Mouse (Mus musculus) liver, embryonic 15.5 days (tissue): Measurements from ENCODE around the gene Aqp2. TPM values are rescaled to one million over a fixed set of nuclear protein-coding genes. Genes with fewer than 3 reads are reported as not detected.
A peak's percentile ranks its signal among the peaks of the same experiment; 100 is the strongest.

Experiments used
- ATAC-seq: fragments of 200-750 bp; cut with Nextera tagmentation; 2 replicates; pipeline ENCODE4 v1.8.0; 2017; ENCODE audit warnings: moderate number of reproducible peaks, mild to moderate bottlenecking, moderate library complexity; ENCODE audit not compliant: insufficient read depth
- H3K27ac ChIP-seq: fragments of 300-500 bp; sonication (generic); replicated peaks from 2 replicates; pipeline ENCODE4 v1.5.1; 2015; ENCODE audit warnings: mild to moderate bottlenecking, inconsistent platforms
- H3K27me3 ChIP-seq: fragments of 300-500 bp; sonication (generic); 2 replicates; pipeline ENCODE4 v1.6.1; 2015; ENCODE audit warnings: mild to moderate bottlenecking, inconsistent platforms
- H3K36me3 ChIP-seq: fragments of 300-500 bp; sonication (generic); replicated peaks from 2 replicates; pipeline ENCODE4 v1.6.1; 2015; ENCODE audit warnings: moderate library complexity, mild to moderate bottlenecking, inconsistent platforms
- H3K4me1 ChIP-seq: fragments of 300-500 bp; sonication (generic); replicated peaks from 2 replicates; pipeline ENCODE4 v1.6.1; 2015; ENCODE audit warnings: inconsistent platforms
- H3K4me2 ChIP-seq: fragments of 300-500 bp; sonication (generic); 2 replicates; pipeline ENCODE4 v1.6.1; 2015; ENCODE audit warnings: moderate library complexity, mild to moderate bottlenecking, inconsistent platforms
- H3K4me3 ChIP-seq: fragments of 300-500 bp; sonication (generic); replicated peaks from 2 replicates; pipeline ENCODE4 v1.5.1; 2015; ENCODE audit warnings: mild to moderate bottlenecking, inconsistent platforms
- H3K9ac ChIP-seq: fragments of 300-500 bp; sonication (generic); 2 replicates; pipeline ENCODE4 v1.6.1; 2015; ENCODE audit warnings: moderate library complexity, mild to moderate bottlenecking, inconsistent platforms
- H3K9me3 ChIP-seq: fragments of 300-500 bp; sonication (generic); replicated peaks from 2 replicates; pipeline ENCODE4 v1.6.1; 2016; ENCODE audit warnings: inconsistent platforms
- WGBS: fragments of 180-500 bp; shearing (Covaris S2); methylation state at CpG from one replicate; pipeline ENCODE4 v1.1.7; 2015; ENCODE audit warnings: mixed read lengths; ENCODE audit not compliant: insufficient replicate concordance; 5-methylcytosine and 5-hydroxymethylcytosine counted together
- polyA plus RNA-seq: library from polyadenylated mRNA; unstranded; fragments of >200 nt; fragmentation: Nextera tagmentation; extraction: Ambion mirVana; gene quantifications from 2 replicates; pipeline ENCODE4 v1.2.1, GENCODE M21; 2015

Gene Aqp2
- polyA plus RNA-seq, 1 experiment from 2014 or later = not detected

DNA sequence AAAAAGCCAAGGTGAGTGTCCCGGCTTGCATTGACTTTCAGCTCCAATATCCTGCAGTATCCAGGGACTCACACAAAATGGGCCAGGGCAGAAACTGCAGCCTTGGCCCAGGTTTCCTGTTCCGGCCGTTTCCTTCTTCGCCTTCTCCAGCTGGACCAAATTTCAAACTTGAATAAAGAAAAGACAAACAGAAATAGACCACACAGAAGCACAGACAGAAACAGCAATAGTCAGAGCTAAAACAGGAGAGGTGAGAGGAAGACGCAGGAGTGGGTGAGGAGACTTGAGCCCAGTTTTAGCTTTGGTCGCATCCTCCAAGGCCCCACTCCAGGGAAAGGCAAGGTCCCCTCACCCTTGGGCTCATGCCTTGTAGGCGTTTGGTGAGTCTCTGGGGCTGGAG is 24.4 kb downstream of the Aqp2 start:
- no peak overlapping the region for H3K9ac ChIP-seq
- 60% methylated on average over 7 of the region's 7 CpGs for whole genome bisulfite sequencing
- peaks cover 88% of the 10 kb centered on the region for H3K27me3 ChIP-seq
- no peaks in the 10 kb centered on the region for H3K36me3 ChIP-seq
- H3K9me3 ChIP-seq = no peaks in the 10 kb centered on the region
- H3K4me2 ChIP-seq = no peak overlapping the region
- no peak overlapping the region for H3K4me3 ChIP-seq
- no peak for ATAC-seq
- peaks cover 15% of the 10 kb centered on the region for H3K4me1 ChIP-seq
- H3K27ac ChIP-seq = no peak overlapping the region

DNA sequence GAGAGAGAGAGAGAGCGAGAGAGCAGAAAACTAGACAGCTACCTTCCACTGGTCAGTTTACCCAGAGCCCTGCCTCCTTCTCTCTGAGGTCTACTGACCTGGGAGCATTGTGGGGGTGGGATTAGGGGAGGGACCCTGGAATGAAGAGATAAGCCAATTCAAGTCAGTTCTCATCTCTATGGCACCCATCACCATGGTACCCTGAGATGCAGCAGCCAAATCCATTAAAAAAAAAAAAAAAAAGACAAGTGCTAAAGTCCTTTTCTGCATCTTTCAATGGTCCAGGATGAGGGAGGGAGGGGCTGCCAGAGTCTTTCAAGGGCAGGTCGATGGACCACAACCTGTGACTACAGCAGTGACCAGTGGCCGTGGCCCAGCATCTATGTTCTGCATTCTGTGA is 26.7 kb downstream of the Aqp2 start:
- no peak overlapping the region for H3K9ac ChIP-seq
- no peak overlapping the region for H3K4me3 ChIP-seq
- ATAC-seq = no peak
- H3K4me1 ChIP-seq = peaks cover 15% of the 10 kb centered on the region
- no peaks in the 10 kb centered on the region for H3K9me3 ChIP-seq
- H3K36me3 ChIP-seq = no peaks in the 10 kb centered on the region
- H3K27me3 ChIP-seq = peaks cover 80% of the 10 kb centered on the region
- H3K27ac ChIP-seq = no peak overlapping the region
- H3K4me2 ChIP-seq = no peak overlapping the region
- 54% methylated on average over 3 of the region's 3 CpGs for WGBS

DNA sequence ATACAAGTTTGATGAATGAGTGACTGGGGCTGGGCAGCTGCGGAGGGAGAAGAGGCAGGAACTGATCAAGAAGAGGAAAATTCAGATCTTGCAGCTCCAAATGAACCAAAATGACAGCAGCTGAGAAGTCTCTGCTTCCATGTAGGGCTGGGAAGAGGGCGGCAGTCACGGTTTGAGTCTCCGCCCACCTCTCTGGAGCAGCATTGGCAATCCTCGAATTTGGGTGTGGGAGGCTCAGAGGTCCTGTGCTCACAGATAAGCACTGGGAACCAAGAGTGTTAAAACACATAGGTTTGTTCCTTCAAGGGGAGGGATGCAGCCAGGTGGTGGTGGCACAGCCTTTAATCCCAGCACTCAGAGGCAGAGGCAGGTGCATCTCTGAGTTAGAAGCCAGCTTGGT is 27.7 kb downstream of the Aqp2 start:
- H3K4me2 ChIP-seq = no peak overlapping the region
- no peak overlapping the region for H3K9ac ChIP-seq
- no peaks in the 10 kb centered on the region for H3K9me3 ChIP-seq
- H3K27me3 ChIP-seq = peaks cover 80% of the 10 kb centered on the region
- H3K27ac ChIP-seq = no peak overlapping the region
- peak; percentile 61 for ATAC-seq
- WGBS = 20% methylated on average over 5 of the region's 5 CpGs
- H3K36me3 ChIP-seq = no peaks in the 10 kb centered on the region
- H3K4me1 ChIP-seq = peaks cover 15% of the 10 kb centered on the region
- no peak overlapping the region for H3K4me3 ChIP-seq

DNA sequence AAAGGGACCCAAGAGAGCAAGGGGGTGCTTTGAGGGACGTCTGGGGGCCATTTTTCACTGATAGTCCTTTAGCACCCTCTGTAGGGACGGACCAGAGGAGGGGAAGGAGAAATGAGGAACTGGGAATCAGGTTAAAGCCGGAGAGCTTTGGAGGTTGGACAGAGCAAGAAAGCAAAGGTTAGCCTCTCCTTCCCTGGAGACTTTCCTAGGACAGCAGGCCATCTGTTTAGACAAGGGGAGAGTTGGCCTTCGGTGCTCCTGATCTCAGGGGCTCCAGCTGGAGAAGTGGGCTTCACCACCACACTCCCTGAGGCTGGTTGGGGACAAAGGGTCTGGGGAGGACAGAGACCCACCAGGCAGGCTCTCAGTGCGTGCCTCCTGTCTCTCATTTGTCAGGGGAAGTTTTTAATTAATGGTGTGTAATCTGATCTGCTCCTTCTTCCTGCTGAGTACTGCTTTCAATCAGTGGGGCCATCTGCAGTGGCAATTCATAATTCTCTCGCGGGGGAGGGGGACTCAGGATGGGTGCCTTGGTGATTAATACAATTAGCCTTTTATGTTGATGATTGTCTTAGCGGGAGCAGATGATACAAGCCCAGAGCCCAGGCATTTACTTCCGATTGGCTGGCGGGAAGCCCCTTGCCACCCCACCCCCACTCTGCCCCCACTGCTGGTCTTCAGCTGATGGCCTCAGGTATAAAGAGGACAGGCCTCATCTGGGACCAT is 28.7 kb downstream of the Aqp2 start:
- Histone ChIP-seq H3K9me3 (no peaks in the 10 kb centered on the region), H3K27me3 (peaks cover 84% of the 10 kb centered on the region), H3K36me3 (no peaks in the 10 kb centered on the region), H3K4me1 (peaks cover 15% of the 10 kb centered on the region), H3K27ac (no peak overlapping the region), H3K9ac (no peak overlapping the region), H3K4me3 (no peak overlapping the region), H3K4me2 (no peak overlapping the region)
- WGBS = 32% methylated on average over 10 of the region's 10 CpGs
- no peak for ATAC-seq

DNA sequence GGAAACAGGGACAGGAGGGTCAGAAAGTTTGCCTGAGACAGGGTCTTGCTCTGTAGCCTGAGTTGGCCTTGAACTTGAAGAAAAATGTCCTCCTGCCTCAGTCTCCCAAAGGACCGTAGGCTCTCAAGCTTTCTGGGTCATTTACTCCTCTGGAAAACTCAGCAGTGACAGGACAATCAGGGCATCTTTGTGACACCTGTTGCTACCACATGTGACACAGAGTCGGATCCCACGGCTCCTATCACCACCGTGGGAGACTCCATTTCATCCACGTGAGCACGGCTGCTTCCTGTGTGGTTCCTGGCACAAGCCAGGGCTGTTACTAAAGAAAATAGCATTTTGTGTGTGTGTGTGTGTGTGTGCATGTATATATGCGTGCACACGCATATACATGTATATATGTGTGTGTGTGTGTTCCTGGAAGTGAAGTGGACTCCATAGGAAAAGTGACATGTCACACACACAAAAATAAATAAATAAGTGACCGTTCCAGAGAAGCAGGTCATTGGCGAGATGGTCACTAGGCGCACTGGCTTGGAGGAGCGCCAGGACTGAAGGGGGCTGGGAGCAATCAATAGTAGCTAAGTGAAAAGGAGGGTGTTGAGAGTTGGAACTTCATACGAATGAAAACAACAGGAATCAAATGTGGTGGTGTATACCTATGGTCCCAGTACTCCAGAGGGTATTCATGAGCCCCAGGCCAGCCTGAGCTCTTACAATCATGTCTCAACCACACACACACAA is 29.7 kb downstream of the Aqp2 start:
- ATAC-seq = no peak
- H3K36me3 ChIP-seq = no peaks in the 10 kb centered on the region

DNA sequence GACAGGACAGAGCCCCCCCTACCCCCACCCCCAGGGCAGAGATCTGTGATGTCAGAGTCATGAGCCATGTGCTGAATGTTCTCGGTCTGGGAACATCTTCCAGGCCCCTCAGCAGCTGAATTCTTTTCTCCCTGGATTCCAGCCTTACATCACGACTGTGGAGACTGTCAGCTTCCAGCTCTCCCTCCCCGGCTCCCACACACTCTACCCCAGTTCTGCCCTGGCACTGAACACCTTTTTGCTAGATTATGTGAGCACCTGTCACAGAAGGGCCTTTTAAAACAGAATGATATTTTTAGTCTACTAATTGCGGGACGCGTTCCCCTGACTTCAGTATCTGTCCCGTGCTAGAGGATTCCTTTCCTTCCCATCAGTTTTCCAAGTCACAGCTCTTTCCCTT is 32.7 kb downstream of the Aqp2 start:
- peaks cover 81% of the 10 kb centered on the region for H3K27me3 ChIP-seq
- peaks cover 13% of the 10 kb centered on the region for H3K4me1 ChIP-seq
- no peak overlapping the region for H3K9ac ChIP-seq
- no peaks in the 10 kb centered on the region for H3K36me3 ChIP-seq
- no peak overlapping the region for H3K4me3 ChIP-seq
- no peak for ATAC-seq
- H3K9me3 ChIP-seq = no peaks in the 10 kb centered on the region
- H3K27ac ChIP-seq = no peak overlapping the region
- WGBS = 62% methylated on average over 7 of the region's 7 CpGs
- no peak overlapping the region for H3K4me2 ChIP-seq

More for the DNA sequence above, 29.7 kb downstream of the Aqp2 start:
- peaks cover 15% of the 10 kb centered on the region for H3K4me1 ChIP-seq
- peaks cover 78% of the 10 kb centered on the region for H3K27me3 ChIP-seq
- H3K9ac ChIP-seq = no peak overlapping the region
- no peak overlapping the region for H3K27ac ChIP-seq
- no peak overlapping the region for H3K4me2 ChIP-seq
- 62% methylated on average over 13 of the region's 13 CpGs for WGBS
- H3K9me3 ChIP-seq = no peaks in the 10 kb centered on the region
- H3K4me3 ChIP-seq = no peak overlapping the region

DNA sequence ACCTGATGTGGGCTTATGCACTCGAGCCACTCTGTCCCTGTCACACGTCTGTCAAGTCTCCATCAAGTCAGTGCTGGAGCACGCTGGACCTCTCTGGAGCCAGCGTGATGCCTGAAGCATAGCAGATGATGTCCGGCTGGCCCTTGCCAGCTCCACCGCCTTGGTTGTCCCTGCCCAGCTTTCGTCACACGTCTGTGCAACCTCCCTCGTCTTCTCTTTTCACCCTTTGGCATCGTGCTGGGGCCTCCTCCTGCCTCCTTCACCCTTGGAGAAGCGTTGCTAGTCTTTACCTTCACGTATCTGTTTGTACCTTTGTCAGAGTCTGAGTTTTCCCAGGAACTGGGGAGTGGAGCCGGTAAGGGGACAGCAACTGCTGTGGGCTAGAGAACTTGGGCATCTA is 35.4 kb downstream of the Aqp2 start:
- no peak overlapping the region for H3K9ac ChIP-seq
- no peak for ATAC-seq
- H3K9me3 ChIP-seq = no peaks in the 10 kb centered on the region
- 63% methylated on average over 13 of the region's 13 CpGs for WGBS
- H3K36me3 ChIP-seq = no peaks in the 10 kb centered on the region
- H3K4me1 ChIP-seq = 0 out of 2 replicates have a peak, but pooled peaks cover 4% of the 10 kb centered on the region
- no peak overlapping the region for H3K27ac ChIP-seq
- H3K4me3 ChIP-seq = no peak overlapping the region
- no peak overlapping the region for H3K4me2 ChIP-seq
- H3K27me3 ChIP-seq = peaks cover 56% of the 10 kb centered on the region

DNA sequence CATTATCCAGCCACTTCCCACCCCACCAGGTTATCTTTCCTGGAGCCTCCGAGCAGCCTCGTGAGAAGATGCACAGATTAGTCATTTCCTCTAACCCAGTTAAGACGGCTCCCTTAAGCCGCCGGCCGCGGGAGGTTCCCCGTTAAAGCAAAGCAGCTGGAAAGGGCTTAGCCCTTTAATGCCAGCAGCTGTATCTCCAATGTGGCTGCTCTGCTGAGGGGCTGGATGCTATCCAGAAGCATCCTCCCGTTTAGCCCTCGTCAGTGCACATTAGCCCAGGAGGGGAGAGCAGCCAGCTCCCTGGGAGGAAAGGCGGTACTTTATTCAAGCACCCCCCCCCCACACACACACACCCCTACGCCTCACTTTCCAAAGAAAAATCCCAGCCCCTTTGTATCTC is 35.9 kb downstream of the Aqp2 start:
- Histone ChIP-seq H3K36me3 (peaks cover 5% of the 10 kb centered on the region), H3K27me3 (peaks cover 54% of the 10 kb centered on the region), H3K4me3 (no peak overlapping the region), H3K4me2 (no peak overlapping the region), H3K4me1 (0 out of 2 replicates have a peak, but pooled peaks cover 4% of the 10 kb centered on the region), H3K27ac (no peak overlapping the region), H3K9me3 (no peaks in the 10 kb centered on the region), H3K9ac (no peak overlapping the region)
- 16% methylated on average over 12 of the region's 12 CpGs for WGBS
- no peak for ATAC-seq

DNA sequence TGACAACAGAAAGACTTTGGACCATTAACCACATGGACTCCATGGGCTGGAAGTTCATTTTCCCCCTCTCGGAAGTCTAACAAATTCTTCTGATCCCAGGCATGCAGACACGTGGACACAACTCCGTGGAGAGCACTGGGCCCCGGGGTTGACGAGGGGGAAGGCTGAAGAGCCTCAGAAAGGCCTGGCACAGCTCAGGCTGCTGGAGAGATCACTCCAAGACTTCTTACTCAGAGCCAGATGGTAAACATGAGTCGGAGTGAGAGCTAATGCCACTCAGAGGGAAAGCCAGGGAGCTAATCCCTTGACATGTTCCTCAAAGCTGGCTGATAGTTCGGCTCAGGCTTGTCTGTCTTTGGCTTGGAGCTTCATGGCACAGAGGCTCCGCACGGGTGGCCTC is 36.4 kb downstream of the Aqp2 start:
- Histone ChIP-seq H3K9ac (no peak overlapping the region), H3K4me3 (no peak overlapping the region), H3K9me3 (no peaks in the 10 kb centered on the region), H3K27ac (no peak overlapping the region), H3K4me2 (no peak overlapping the region), H3K4me1 (0 out of 2 replicates have a peak, but pooled peaks cover 4% of the 10 kb centered on the region), H3K27me3 (peaks cover 50% of the 10 kb centered on the region), H3K36me3 (peaks cover 10% of the 10 kb centered on the region)
- WGBS = 44% methylated on average over 9 of the region's 9 CpGs
- no peak for ATAC-seq

DNA sequence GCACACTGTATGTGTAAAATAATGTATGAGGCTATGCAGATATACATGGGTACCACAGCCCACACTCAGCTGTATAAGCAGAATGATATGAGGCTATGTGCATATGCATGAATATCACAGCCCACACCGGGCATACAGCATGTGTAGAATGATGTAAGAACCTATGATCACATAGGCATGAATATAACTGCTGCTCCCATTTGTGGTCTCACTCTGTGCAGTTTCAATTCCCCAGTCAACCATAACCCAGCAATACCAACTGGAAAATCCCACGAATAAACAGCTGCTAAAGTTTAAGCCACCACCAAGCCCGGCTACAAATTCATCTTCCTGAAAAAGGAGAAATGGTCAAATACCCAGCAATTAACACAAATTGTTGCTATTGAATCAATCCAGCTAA is 39.7 kb downstream of the Aqp2 start:
- no peak overlapping the region for H3K27ac ChIP-seq
- H3K36me3 ChIP-seq = peaks cover 43% of the 10 kb centered on the region
- H3K9me3 ChIP-seq = no peaks in the 10 kb centered on the region
- ATAC-seq = no peak
- 0 out of 2 replicates have a peak, but pooled peaks cover 4% of the 10 kb centered on the region for H3K4me1 ChIP-seq
- no peak overlapping the region for H3K4me3 ChIP-seq
- H3K4me2 ChIP-seq = no peak overlapping the region
- H3K27me3 ChIP-seq = peaks cover 25% of the 10 kb centered on the region
- no peak overlapping the region for H3K9ac ChIP-seq
- WGBS = 67% methylated on average over 3 of the region's 3 CpGs

DNA sequence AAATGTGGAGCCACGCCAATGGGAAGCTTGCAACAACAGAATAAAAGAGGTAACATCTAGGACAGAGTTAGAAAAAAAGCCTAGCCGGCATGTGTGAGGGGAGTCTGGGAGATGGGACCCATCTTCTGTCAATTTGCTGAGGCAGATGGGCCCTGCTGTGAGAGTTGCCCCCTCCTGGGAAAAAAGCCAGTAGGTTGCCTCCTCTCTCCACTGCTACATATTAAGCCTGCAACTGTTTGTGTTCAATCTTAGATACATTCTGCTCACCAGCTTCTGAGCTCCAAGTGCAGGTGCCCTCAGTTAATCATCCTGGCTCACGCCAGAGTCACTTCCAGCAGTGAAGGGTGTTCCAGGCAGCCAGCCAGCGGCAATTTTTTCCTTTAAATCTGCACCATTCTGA is 41.0 kb downstream of the Aqp2 start:
- WGBS = 87% methylated on average over 4 of the region's 4 CpGs
- Histone ChIP-seq H3K27ac (no peak overlapping the region), H3K9ac (no peak overlapping the region), H3K27me3 (peaks cover 13% of the 10 kb centered on the region; the same call in 1 of the 2 replicates), H3K36me3 (peaks cover 55% of the 10 kb centered on the region), H3K4me1 (0 out of 2 replicates have a peak, but pooled peaks cover 1% of the 10 kb centered on the region), H3K4me3 (no peak overlapping the region), H3K9me3 (no peaks in the 10 kb centered on the region), H3K4me2 (no peak overlapping the region)
- ATAC-seq = no peak
